Mouse (Mus musculus) pancreas, adult 10 weeks (tissue): ENCODE data around the gene Bhlhe23. TPM values are rescaled to one million over a fixed set of nuclear protein-coding genes. Genes with fewer than 3 reads are reported as not detected.

Experiments used
- polyA plus RNA-seq: library from polyadenylated mRNA; stranded (reverse); fragments of 350-450 nt; fragmentation: Illumina TruSeq; extraction: RNeasy Lipid Tissue Mini Kit (QIAGEN cat#74804); gene quantifications from one replicate; pipeline ENCODE4 v1.2.3, GENCODE M21; 2015; ENCODE audit warnings: low read depth, low replicate concordance; ENCODE audit not compliant: insufficient read depth

Gene Bhlhe23
- polyA plus RNA-seq: not detected

DNA sequence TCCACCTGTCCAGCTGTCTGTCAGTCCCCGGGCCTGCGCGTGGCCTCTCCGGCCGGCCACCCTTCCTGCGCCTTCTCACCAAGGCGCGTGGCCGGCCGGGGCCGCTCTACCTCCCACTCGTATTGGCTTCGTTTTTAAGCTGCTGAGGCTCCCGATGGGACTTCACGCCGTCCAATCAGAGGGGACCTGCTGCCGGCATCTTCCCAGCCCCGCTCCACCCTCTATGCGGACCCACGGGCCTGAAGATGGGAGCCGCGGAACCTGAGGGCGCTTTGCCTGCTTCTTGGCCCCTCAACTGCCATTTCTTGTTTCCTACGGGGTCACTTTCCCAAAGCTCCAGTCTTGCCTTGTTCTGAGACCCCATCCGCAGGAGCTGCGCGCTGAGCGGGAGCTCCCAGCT, at the start of gene Bhlhe23:
Gene Bhlhe23, minus strand, starts transcription at position 108 of the 400 bp plus-strand sequence.

DNA sequence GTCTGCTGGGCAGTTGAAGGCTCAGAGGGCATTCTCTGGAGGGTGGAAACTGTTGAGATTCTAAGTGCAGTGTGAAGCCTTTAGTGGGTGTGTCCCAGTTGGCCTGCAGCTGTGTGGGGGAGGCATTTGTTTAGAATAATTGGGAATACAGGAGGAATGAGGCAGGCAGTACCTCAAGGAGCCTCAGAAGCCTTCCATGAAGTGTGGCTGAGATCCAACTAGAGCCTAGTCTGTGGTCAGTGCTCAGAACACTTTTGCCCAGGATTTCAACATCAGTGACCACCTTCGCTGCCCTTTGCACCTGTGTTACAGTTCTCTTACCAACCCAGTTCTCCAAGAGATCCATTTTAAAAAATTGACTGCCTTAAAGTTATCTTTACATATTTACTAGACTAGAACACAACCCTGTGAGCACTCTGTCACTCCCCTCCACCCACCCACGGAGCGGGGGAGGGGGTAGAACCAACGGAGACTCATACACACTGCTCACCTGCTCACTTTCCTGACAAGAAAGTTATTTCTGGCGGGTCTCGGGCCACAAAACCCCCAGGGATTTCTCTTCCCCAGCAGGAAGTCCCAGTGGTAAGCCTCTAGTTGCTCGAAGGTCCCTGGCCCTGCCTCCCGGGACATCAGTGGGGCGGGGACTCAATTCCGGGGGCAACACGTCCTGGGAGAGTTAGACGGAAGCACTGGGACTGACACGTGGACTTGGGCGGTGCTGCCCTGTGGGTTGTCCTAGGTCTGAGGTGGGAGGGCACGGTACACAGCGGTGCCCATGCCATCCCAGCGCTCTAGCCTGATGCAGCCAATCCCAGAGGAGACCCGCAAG, 51.9 kb downstream of the Bhlhe23 start, which contains the start of gene Slc17a9:
Gene Slc17a9, plus strand, starts transcription at position 679 of the 829 bp plus-strand sequence.

Other genes starting within 250 kb of the Bhlhe23 start
- gene Mrgbp, start 195.6 kb downstream of the Bhlhe23 start, polyA plus RNA-seq: 9.0 TPM
- 7.9 TPM for gene Ogfr, start 187.7 kb downstream of the Bhlhe23 start, polyA plus RNA-seq
- 3.4 TPM for gene Col9a3, start 179.1 kb downstream of the Bhlhe23 start, polyA plus RNA-seq
- not detected for gene Tcfl5, start 134.2 kb downstream of the Bhlhe23 start, polyA plus RNA-seq
- 6.4 TPM for gene Dido1, start 66.9 kb downstream of the Bhlhe23 start, polyA plus RNA-seq
- 6.6 TPM for gene Gid8, start 66.8 kb downstream of the Bhlhe23 start, polyA plus RNA-seq
- gene Slc17a9, start 51.6 kb downstream of the Bhlhe23 start, polyA plus RNA-seq: 24.0 TPM
- gene Ythdf1, start 144.0 kb upstream of the Bhlhe23 start, polyA plus RNA-seq: 12.4 TPM
- not detected for gene Birc7, start 152.1 kb upstream of the Bhlhe23 start, polyA plus RNA-seq
- 15.9 TPM for gene Nkain4, start 177.8 kb upstream of the Bhlhe23 start, polyA plus RNA-seq
- gene Arfgap1, start 190.3 kb upstream of the Bhlhe23 start, polyA plus RNA-seq: 28.2 TPM
- gene Col20a1, start 209.6 kb upstream of the Bhlhe23 start, polyA plus RNA-seq: 3.2 TPM